ENCODE assay signal across 8 mouse cellular contexts in genomic region chr11:69399201-69400082, GRCm38 (mm10). TPM values are rescaled to one million over a fixed set of nuclear protein-coding genes. Genes with fewer than 3 reads are reported as not detected.
DNase-seq lines count a peak whose midpoint lies in the region; ATAC-seq and TF ChIP-seq lines count a peak whose summit lies in the region.

No protein-coding gene starts in this region.

- no peak for TF ChIP-seq POLR2A in lung, adult 2 months (IDR thresholded peaks at IDR 0.05; ENCODE audit: borderline replicate concordance, extremely low read depth, low read depth, low read length)

- H3K4me3 ChIP-seq in lung, embryonic 15.5 days: peak overlapping the region; percentile 11
- H3K4me3 ChIP-seq in lung, adult 2 months (replicated peaks; ENCODE audit: extremely low read depth, low read depth, low read length): no peak overlapping the region
- peak overlapping the region; percentile 69 for H3K4me3 ChIP-seq in limb, embryonic 10.5 days

- H3K36me3 ChIP-seq in lung, embryonic 15.5 days: peaks cover 41% of the 10 kb centered on the region
- H3K36me3 ChIP-seq in limb, embryonic 10.5 days: peaks cover 53% of the 10 kb centered on the region

- no peak for DNase-seq in lung, adult 2 months
- peak; percentile 36 for DNase-seq in cerebellum, adult 8-10 months
- DNase-seq in gastrocnemius, postnatal 25 days: peak; percentile 26
- peak; percentile 70 for DNase-seq in limb, embryonic 10.5 days (ENCODE audit: low spot score)
- no peak for DNase-seq in frontal cortex, postnatal 25 days (ENCODE audit: low spot score in 2 of 2)
- no peak for DNase-seq in layer of hippocampus, postnatal 36 days
- DNase-seq in left cerebral cortex, postnatal 36 days (ENCODE audit: low spot score in 2 of 2): no peak

- 28% methylated on average over 64 of the region's 66 CpGs for whole genome bisulfite sequencing in lung, embryonic 15.5 days
- 65% methylated on average over 66 of the region's 66 CpGs for WGBS in lung, adult 2 months
- 13% methylated on average over 66 of the region's 66 CpGs for WGBS in limb, embryonic 10.5 days

- no peak for ATAC-seq in lung, embryonic 15.5 days (ENCODE audit: borderline replicate concordance, extremely low read depth, low FRiP score, low TSS enrichment)

- H3K4me1 ChIP-seq in lung, embryonic 15.5 days: peaks cover 36% of the 10 kb centered on the region
- peaks cover 4% of the 10 kb centered on the region for H3K4me1 ChIP-seq in lung, adult 2 months (ENCODE audit: control insufficient read depth, insufficient read depth, low read length)
- peaks cover 59% of the 10 kb centered on the region for H3K4me1 ChIP-seq in limb, embryonic 10.5 days

- 0 out of 2 replicates have a peak overlapping the region, but pooled peaks have one; percentile 11 for H3K27ac ChIP-seq in lung, embryonic 15.5 days
- H3K27ac ChIP-seq in limb, embryonic 10.5 days: peak overlapping the region; percentile 47

- intact Hi-C loops in left cerebral cortex, postnatal 36 days (cut with DNase I): loop anchor here (2.0 to 5.0 kb wide), 3 partner anchors 33 to 178 kb away; no protein-coding TSS in a partner anchor

- H3K9me3 ChIP-seq in lung, embryonic 15.5 days: no peaks in the 10 kb centered on the region
- H3K9me3 ChIP-seq in limb, embryonic 10.5 days (replicated peaks): no peaks in the 10 kb centered on the region

- H3K4me2 ChIP-seq in lung, embryonic 15.5 days: peak overlapping the region; percentile 68

- no peak overlapping the region for H3K9ac ChIP-seq in lung, embryonic 15.5 days

- no peak for TF ChIP-seq CTCF in lung, adult 2 months (IDR thresholded peaks at IDR 0.05; ENCODE audit: insufficient read depth, low read length)

- no peaks in the 10 kb centered on the region for H3K27me3 ChIP-seq in lung, embryonic 15.5 days
- peaks cover 13% of the 10 kb centered on the region; the same call in 1 of the 2 replicates for H3K27me3 ChIP-seq in limb, embryonic 10.5 days (ENCODE audit: low read depth, poor library complexity, severe bottlenecking)

RNA-seq across cellular contexts. Expression of gene Tmem88, which starts 1.4 kb away (rescaled TPM):
- 46.7 and 49.8 TPM in 2 replicates for polyA plus RNA-seq in lung, embryonic 15.5 days (2015; fragmentation: Nextera tagmentation; extraction: Ambion mirVana)
- 37.8 and 63.1 TPM in 2 replicates for polyA plus RNA-seq in lung, adult 2 months (2012; rRNA removed)
- 1 to 10 TPM; 6.1 to 7.0 TPM for total RNA-seq in gastrocnemius, postnatal 25 days (2021)
- polyA plus RNA-seq in limb, embryonic 10.5 days (2016; fragmentation: Nextera tagmentation; extraction: Ambion mirVana): 23.0 and 24.7 TPM in 2 replicates
- total RNA-seq in layer of hippocampus, postnatal 36 days (2021): 1 to 10 TPM; 1.8 to 2.6 TPM
- 1 to 10 TPM; 2.9 to 4.7 TPM for total RNA-seq in left cerebral cortex, postnatal 36 days (2021)

RNA-seq across cellular contexts. Expression of gene Cyb5d1, which starts 4.0 kb away (rescaled TPM):
- polyA plus RNA-seq in lung, embryonic 15.5 days (2015; fragmentation: Nextera tagmentation; extraction: Ambion mirVana): 28.4 and 31.5 TPM in 2 replicates
- polyA plus RNA-seq in lung, adult 2 months (2012; rRNA removed): 21.9 and 24.7 TPM in 2 replicates
- 10 to 100 TPM; 26.5 to 26.9 TPM for total RNA-seq in gastrocnemius, postnatal 25 days (2021)
- 45.2 and 51.6 TPM in 2 replicates for polyA plus RNA-seq in limb, embryonic 10.5 days (2016; fragmentation: Nextera tagmentation; extraction: Ambion mirVana)
- total RNA-seq in layer of hippocampus, postnatal 36 days (2021): 10 to 100 TPM; 44.6 to 48.6 TPM
- 10 to 100 TPM; 36.4 to 43.1 TPM for total RNA-seq in left cerebral cortex, postnatal 36 days (2021)

RNA-seq across cellular contexts. Expression of gene Naa38, which starts 4.2 kb away (rescaled TPM):
- 151 and 168 TPM in 2 replicates for polyA plus RNA-seq in lung, embryonic 15.5 days (2015; fragmentation: Nextera tagmentation; extraction: Ambion mirVana)
- 129 and 141 TPM in 2 replicates for polyA plus RNA-seq in lung, adult 2 months (2012; rRNA removed)
- 10 to 100 TPM; 60.4 to 65.0 TPM for total RNA-seq in gastrocnemius, postnatal 25 days (2021)
- polyA plus RNA-seq in limb, embryonic 10.5 days (2016; fragmentation: Nextera tagmentation; extraction: Ambion mirVana): 140 and 151 TPM in 2 replicates
- 100 to 1,000 TPM; 117 to 118 TPM for total RNA-seq in layer of hippocampus, postnatal 36 days (2021)
- total RNA-seq in left cerebral cortex, postnatal 36 days (2021): 100 to 1,000 TPM in 1 of 2 experiments, 10 to 100 TPM in 1; 97.9 to 108 TPM

RNA-seq across cellular contexts. Expression of gene Kdm6b, which starts 14.0 kb away (rescaled TPM):
- 22.7 and 23.4 TPM in 2 replicates for polyA plus RNA-seq in lung, embryonic 15.5 days (2015; fragmentation: Nextera tagmentation; extraction: Ambion mirVana)
- 19.4 and 21.0 TPM in 2 replicates for polyA plus RNA-seq in lung, adult 2 months (2012; rRNA removed)
- 10 to 100 TPM; 23.9 to 27.7 TPM for total RNA-seq in gastrocnemius, postnatal 25 days (2021)
- polyA plus RNA-seq in limb, embryonic 10.5 days (2016; fragmentation: Nextera tagmentation; extraction: Ambion mirVana): 36.6 and 40.8 TPM in 2 replicates
- 10 to 100 TPM; 32.0 to 41.6 TPM for total RNA-seq in layer of hippocampus, postnatal 36 days (2021)
- 10 to 100 TPM; 19.9 to 23.9 TPM for total RNA-seq in left cerebral cortex, postnatal 36 days (2021)

RNA-seq across cellular contexts. Expression of gene Chd3, which starts 30.2 kb away (rescaled TPM):
- 56.7 and 59.4 TPM in 2 replicates for polyA plus RNA-seq in lung, embryonic 15.5 days (2015; fragmentation: Nextera tagmentation; extraction: Ambion mirVana)
- 120 and 135 TPM in 2 replicates for polyA plus RNA-seq in lung, adult 2 months (2012; rRNA removed)
- total RNA-seq in gastrocnemius, postnatal 25 days (2021): 10 to 100 TPM; 12.0 to 13.9 TPM
- 35.1 and 70.5 TPM in 2 replicates for polyA plus RNA-seq in limb, embryonic 10.5 days (2016; fragmentation: Nextera tagmentation; extraction: Ambion mirVana)
- total RNA-seq in layer of hippocampus, postnatal 36 days (2021): 100 to 1,000 TPM; 537 to 553 TPM
- 100 to 1,000 TPM; 421 to 443 TPM for total RNA-seq in left cerebral cortex, postnatal 36 days (2021)

Comparison
In these comparisons a context has a peak if more than half of its experiments do, and no peak if none do; other contexts are left out.
1. DNase-seq: peak in cerebellum, adult 8-10 months (single experiment), gastrocnemius, postnatal 25 days (single experiment) and limb, embryonic 10.5 days (single experiment); none in lung, adult 2 months (single experiment), frontal cortex, postnatal 25 days (0 of 2), layer of hippocampus, postnatal 36 days (0 of 2) and left cerebral cortex, postnatal 36 days (0 of 2).